Mouse (Mus musculus) liver, embryonic 11.5 days (tissue): ENCODE data around the gene Mapk13. TPM values are rescaled to one million over a fixed set of nuclear protein-coding genes. Genes with fewer than 3 reads are reported as not detected.

Experiments used
- ATAC-seq: fragments of 200-750 bp; cut with Nextera tagmentation; replicated peaks from 2 replicates; pipeline ENCODE4 v1.8.0; 2017; ENCODE audit warnings: moderate number of reproducible peaks, mild to moderate bottlenecking, moderate TSS enrichment, moderate library complexity; ENCODE audit not compliant: low FRiP score
- DNase-seq: peaks from one replicate; pipeline ENCODE4 v3.0.0-alpha.2; 2017; ENCODE audit warnings: low spot score
- H3K27ac ChIP-seq: fragments of 300-500 bp; sonication (generic); 2 replicates; pipeline ENCODE4 v1.5.1; 2014; ENCODE audit warnings: mild to moderate bottlenecking, low read depth, low read length, control low read depth
- H3K27me3 ChIP-seq: fragments of 300-500 bp; sonication (generic); replicated peaks from 2 replicates; pipeline ENCODE4 v1.6.1; 2014; ENCODE audit warnings: low read length, mixed read lengths; ENCODE audit not compliant: control insufficient read depth, insufficient read depth
- H3K36me3 ChIP-seq: fragments of 300-500 bp; sonication (generic); 2 replicates; pipeline ENCODE4 v1.6.1; 2014; ENCODE audit warnings: mild to moderate bottlenecking, low read length, moderate library complexity, mixed read lengths; ENCODE audit not compliant: control insufficient read depth, insufficient read depth
- H3K4me1 ChIP-seq: fragments of 300-500 bp; sonication (generic); replicated peaks from 2 replicates; pipeline ENCODE4 v1.6.1; 2014; ENCODE audit warnings: low read length, mixed read lengths; ENCODE audit not compliant: control insufficient read depth, insufficient read depth
- H3K4me2 ChIP-seq: fragments of 300-500 bp; sonication (generic); 2 replicates; pipeline ENCODE4 v1.6.1; 2014; ENCODE audit warnings: mild to moderate bottlenecking, control low read depth, moderate library complexity
- H3K4me3 ChIP-seq: fragments of 300-500 bp; sonication (generic); 2 replicates; pipeline ENCODE4 v1.5.1; 2014; ENCODE audit warnings: low read depth, low read length, control low read depth
- H3K9ac ChIP-seq: fragments of 300-500 bp; sonication (generic); 2 replicates; pipeline ENCODE4 v1.6.1; 2014; ENCODE audit warnings: low read depth, low read length, control low read depth
- H3K9me3 ChIP-seq: fragments of 300-500 bp; sonication (generic); 2 replicates; pipeline ENCODE4 v1.6.1; 2016; ENCODE audit warnings: low read length, inconsistent platforms, mixed read lengths; ENCODE audit not compliant: control insufficient read depth
- WGBS: fragments of 180-500 bp; shearing (Covaris S2); extraction: QIAGEN DNeasy Blood & Tissue Kit; methylation state at CpG from one replicate; pipeline ENCODE4 v1.1.7; 2014; 5-methylcytosine and 5-hydroxymethylcytosine counted together
- polyA plus RNA-seq: library from polyadenylated mRNA; unstranded; fragments of >200 nt; fragmentation: Nextera tagmentation; extraction: Ambion mirVana; gene quantifications from 2 replicates; pipeline ENCODE4 v1.2.1, GENCODE M21; 2014

Gene Mapk13
- polyA plus RNA-seq, 1 experiment from 2014 or later, result 5.0 TPM

- Histone ChIP-seq H3K4me1 (peaks cover 62% of the 10 kb centered on the region), H3K27ac (peak overlapping the region; percentile 37; the same call in 1 of the 2 replicates), H3K9me3 (no peaks in the 10 kb centered on the region), H3K9ac (peak overlapping the region; percentile 64), H3K36me3 (peaks cover 48% of the 10 kb centered on the region), H3K27me3 (no peaks in the 10 kb centered on the region), H3K4me2 (peak overlapping the region; percentile 60), H3K4me3 (peak overlapping the region; percentile 21)
- ATAC-seq (no peak), DNase-seq (no peak)
- 89% methylated on average over 6 of the region's 6 CpGs for WGBS
Observed at GRCm38 (mm10) chr17:28825359-28826041, 56.4 kb downstream of the Mapk13 start.

- H3K36me3 ChIP-seq, result peaks cover 37% of the 10 kb centered on the region
- peaks cover 73% of the 10 kb centered on the region for H3K4me1 ChIP-seq
- no peaks in the 10 kb centered on the region for H3K9me3 ChIP-seq
- H3K4me2 ChIP-seq, result peak overlapping the region; percentile 42; the same call in 1 of the 2 replicates
- 81% methylated on average over 8 of the region's 8 CpGs for WGBS
- no peaks in the 10 kb centered on the region for H3K27me3 ChIP-seq
- peak overlapping the region; percentile 38; the same call in 1 of the 2 replicates for H3K9ac ChIP-seq
- DNase-seq, result no peak
- no peak overlapping the region for H3K4me3 ChIP-seq
- peak overlapping the region; percentile 89 for H3K27ac ChIP-seq
- no peak for ATAC-seq
Observed at GRCm38 (mm10) chr17:28827665-28828231, 58.7 kb downstream of the Mapk13 start.

- Histone ChIP-seq H3K27ac (peak overlapping the region; percentile 89), H3K4me1 (peaks cover 74% of the 10 kb centered on the region), H3K9ac (peak overlapping the region; percentile 39; the same call in 1 of the 2 replicates), H3K9me3 (no peaks in the 10 kb centered on the region), H3K36me3 (peaks cover 43% of the 10 kb centered on the region), H3K4me2 (peak overlapping the region; percentile 52), H3K4me3 (no peak overlapping the region), H3K27me3 (no peaks in the 10 kb centered on the region)
- WGBS, result 40% methylated on average over 14 of the region's 14 CpGs
- DNase-seq, result peak; percentile 64
- ATAC-seq, result peak; percentile 90
Observed at GRCm38 (mm10) chr17:28829120-28829519, 60.0 kb downstream of the Mapk13 start.

Other genes starting within 250 kb of the Mapk13 start
- gene Armc12, start 238.5 kb upstream of the Mapk13 start, polyA plus RNA-seq, result not detected in 2 replicates
- not detected in 2 replicates for gene Clpsl2, start 219.9 kb upstream of the Mapk13 start, polyA plus RNA-seq
- gene Clps, start 208.5 kb upstream of the Mapk13 start, polyA plus RNA-seq, result 3.5 and 3.7 TPM in 2 replicates
- gene Lhfpl5, start 193.7 kb upstream of the Mapk13 start, polyA plus RNA-seq, result 0.27 and 0.33 TPM in 2 replicates
- 92.7 and 99.8 TPM in 2 replicates for gene Srpk1, start 146.6 kb upstream of the Mapk13 start, polyA plus RNA-seq
- 0.34 and 0.75 TPM in 2 replicates for gene Slc26a8, start 79.1 kb upstream of the Mapk13 start, polyA plus RNA-seq
- 58.5 and 64.6 TPM in 2 replicates for gene Mapk14, start 78.0 kb upstream of the Mapk13 start, polyA plus RNA-seq
- 0.84 and 3.6 TPM in 2 replicates for gene AC170998.1, start 43.2 kb upstream of the Mapk13 start, polyA plus RNA-seq
- 29.3 and 34.8 TPM in 2 replicates for gene Brpf3, start 31.8 kb downstream of the Mapk13 start, polyA plus RNA-seq
- gene Pnpla1, start 89.1 kb downstream of the Mapk13 start, polyA plus RNA-seq, result 0.05 TPM in 1 of 2 replicates, not detected in the other
- 0.08 and 0.48 TPM in 2 replicates for gene 4930539E08Rik, start 146.0 kb downstream of the Mapk13 start, polyA plus RNA-seq
- 0.30 and 0.92 TPM in 2 replicates for gene Pxt1, start 174.5 kb downstream of the Mapk13 start, polyA plus RNA-seq
- gene Kctd20, start 182.7 kb downstream of the Mapk13 start, polyA plus RNA-seq, result 75.2 and 89.2 TPM in 2 replicates
- gene Stk38, start 238.7 kb downstream of the Mapk13 start, polyA plus RNA-seq, result 83.3 and 90.1 TPM in 2 replicates